Mouse (Mus musculus) brain, embryonic 14.5 days (tissue): ENCODE measurements at regions not wholly inside any gene's neighbourhood (a gene's known extent, or its start where the extent isn't known, plus 50 kb on each side); places are given as distances from the start of the nearest gene placed in this dataset.
A peak's percentile ranks its signal among the peaks of the same experiment; 100 is the strongest.
"Not testable (repeated sequence)": the region's sequence is repeated elsewhere in the genome, so short reads cannot be mapped to it uniquely, and the experiment has no call there.

ENCODE experiments used
- DNase-seq: peaks from one replicate; pipeline ENCODE4 v3.0.0-alpha.2; 2011; ENCODE audit warnings: low read depth
- CTCF ChIP-seq: fragments of 200-500 bp; IDR thresholded peaks from 2 replicates; pipeline ENCODE4 v1.5.1; 2012; ENCODE audit warnings: inconsistent platforms, mild to moderate bottlenecking, moderate library complexity, borderline replicate concordance; ENCODE audit not compliant: insufficient read depth, insufficient read length; ENCODE audit errors: extremely low read depth
- POLR2A ChIP-seq: fragments of 200-500 bp; IDR thresholded peaks from 2 replicates; pipeline ENCODE4 v1.6.1; 2012; ENCODE audit warnings: mild to moderate bottlenecking, inconsistent platforms, borderline replicate concordance; ENCODE audit not compliant: poor library complexity, insufficient read depth, insufficient read length, severe bottlenecking; ENCODE audit errors: extremely low read depth

DNA sequence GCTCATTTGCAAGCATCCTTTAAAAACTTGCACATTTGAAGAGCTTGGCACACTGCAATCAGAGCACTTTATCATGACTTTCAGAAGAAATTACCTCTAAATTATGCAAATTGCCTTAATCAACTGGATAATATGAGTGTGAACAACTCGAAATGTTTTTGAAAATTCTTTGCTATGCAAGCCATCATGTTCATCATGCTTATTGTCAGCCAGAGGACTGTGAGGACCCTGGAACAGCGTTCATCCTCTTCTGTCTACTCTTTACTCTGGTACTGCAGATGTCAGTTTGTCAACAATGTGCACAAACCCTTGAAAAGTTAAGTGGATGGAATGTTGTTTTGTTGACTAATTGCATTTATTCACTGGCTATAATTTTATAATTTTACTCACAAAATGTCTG, 1899.9 kb upstream of the Slc39a10 start:
- TF ChIP-seq POLR2A (no peak), CTCF (no peak)
- peak; percentile 70 for DNase-seq

- DNase-seq = peak; percentile 25
These were observed 1860.7 kb upstream of the Slc39a10 start for GRCm38 (mm10) chr1:48753252-48753755.

GRCm38 (mm10) chr1:48733580-48733979, 1840.9 kb upstream of the Slc39a10 start:
- peak; percentile 20 for DNase-seq
- no peak for TF ChIP-seq POLR2A
- TF ChIP-seq CTCF = no peak

More at GRCm38 (mm10) chr1:48753252-48753755, 1860.7 kb upstream of the Slc39a10 start:
- TF ChIP-seq POLR2A (no peak), CTCF (no peak)

DNA sequence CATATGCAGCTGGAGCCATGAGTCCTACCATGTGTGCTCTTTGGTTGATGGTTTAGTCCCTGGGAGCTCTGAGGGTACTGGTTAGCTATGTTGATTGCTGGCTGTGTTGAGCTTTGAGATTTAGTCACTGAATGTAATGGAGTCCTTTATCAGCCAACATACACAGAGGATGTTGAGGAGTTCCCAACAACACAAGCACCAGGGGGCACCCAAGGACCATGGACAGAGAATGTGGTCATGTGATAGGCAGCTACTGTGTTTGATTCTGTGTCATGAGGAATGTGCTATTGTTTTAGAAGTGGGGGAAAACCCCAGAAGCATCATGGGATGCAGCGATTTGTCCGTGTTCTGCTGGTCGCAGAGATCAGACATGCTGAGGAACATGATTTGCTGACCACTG, 1816.0 kb upstream of the Slc39a10 start:
- not testable (repeated sequence) for DNase-seq
